Mouse (Mus musculus): ENCODE measurements at regions not wholly inside any gene's neighbourhood (a gene's known extent, or its start where the extent isn't known, plus 50 kb on each side); places are given as distances from the start of the nearest gene placed in this dataset.
"Not testable (repeated sequence)": the region's sequence is repeated elsewhere in the genome, so short reads cannot be mapped to it uniquely, and the experiment has no call there.

GRCm38 (mm10) chr12:40898414-40899027 is 125.4 kb upstream of the Immp2l start:
- Histone ChIP-seq H3K36me3 (no peaks in the 10 kb centered on the region), H3K27me3 (replicated peaks) (no peaks in the 10 kb centered on the region), H3K4me1 (peaks cover 4% of the 10 kb centered on the region; the same call in 1 of the 2 replicates), H3K4me2 (no peak overlapping the region), H3K9me3 (replicated peaks) (no peaks in the 10 kb centered on the region), H3K9ac (no peak overlapping the region), H3K27ac (no peak overlapping the region), H3K4me3 (no peak overlapping the region)
- 71% methylated on average over 8 of the region's 8 CpGs for WGBS (ENCODE audit: insufficient replicate concordance)
- ATAC-seq: no peak

- Histone ChIP-seq H3K27ac (no peak overlapping the region), H3K9ac (no peak overlapping the region), H3K27me3 (replicated peaks) (no peaks in the 10 kb centered on the region), H3K9me3 (replicated peaks) (no peaks in the 10 kb centered on the region), H3K4me1 (peaks cover 11% of the 10 kb centered on the region), H3K4me2 (no peak overlapping the region), H3K4me3 (no peak overlapping the region), H3K36me3 (no peaks in the 10 kb centered on the region)
- WGBS (ENCODE audit: insufficient replicate concordance): 55% methylated on average over 1 of the region's 1 CpGs
- no peak for ATAC-seq
Measured at GRCm38 (mm10) chr12:40905650-40906338, 118.1 kb upstream of the Immp2l start.

DNA sequence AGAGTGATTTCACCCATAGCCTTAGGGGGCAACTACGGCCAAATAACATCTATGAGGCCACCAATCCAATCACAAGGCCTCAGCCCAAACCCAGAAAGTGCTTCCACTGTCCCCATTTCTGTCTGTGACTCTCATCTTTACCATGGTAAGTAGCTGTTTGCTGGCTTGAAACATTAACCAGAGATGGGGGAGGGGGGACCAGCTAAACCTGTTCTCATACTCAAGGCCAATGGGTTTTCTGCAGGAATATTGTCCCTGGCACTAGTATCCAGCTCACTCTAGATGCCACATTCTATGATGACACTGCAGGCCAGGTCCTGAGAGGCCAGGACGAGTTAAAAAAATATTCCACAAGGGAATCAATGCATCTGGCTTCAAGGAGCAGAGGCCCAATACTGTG is 117.1 kb upstream of the Immp2l start:
- Histone ChIP-seq H3K9ac (no peak overlapping the region), H3K36me3 (no peaks in the 10 kb centered on the region), H3K4me1 (peaks cover 11% of the 10 kb centered on the region), H3K4me2 (no peak overlapping the region), H3K4me3 (no peak overlapping the region), H3K9me3 (replicated peaks) (no peaks in the 10 kb centered on the region), H3K27ac (no peak overlapping the region), H3K27me3 (replicated peaks) (no peaks in the 10 kb centered on the region)
- no peak for ATAC-seq
- WGBS (ENCODE audit: insufficient replicate concordance): 64% methylated on average over 2 of the region's 2 CpGs

DNA sequence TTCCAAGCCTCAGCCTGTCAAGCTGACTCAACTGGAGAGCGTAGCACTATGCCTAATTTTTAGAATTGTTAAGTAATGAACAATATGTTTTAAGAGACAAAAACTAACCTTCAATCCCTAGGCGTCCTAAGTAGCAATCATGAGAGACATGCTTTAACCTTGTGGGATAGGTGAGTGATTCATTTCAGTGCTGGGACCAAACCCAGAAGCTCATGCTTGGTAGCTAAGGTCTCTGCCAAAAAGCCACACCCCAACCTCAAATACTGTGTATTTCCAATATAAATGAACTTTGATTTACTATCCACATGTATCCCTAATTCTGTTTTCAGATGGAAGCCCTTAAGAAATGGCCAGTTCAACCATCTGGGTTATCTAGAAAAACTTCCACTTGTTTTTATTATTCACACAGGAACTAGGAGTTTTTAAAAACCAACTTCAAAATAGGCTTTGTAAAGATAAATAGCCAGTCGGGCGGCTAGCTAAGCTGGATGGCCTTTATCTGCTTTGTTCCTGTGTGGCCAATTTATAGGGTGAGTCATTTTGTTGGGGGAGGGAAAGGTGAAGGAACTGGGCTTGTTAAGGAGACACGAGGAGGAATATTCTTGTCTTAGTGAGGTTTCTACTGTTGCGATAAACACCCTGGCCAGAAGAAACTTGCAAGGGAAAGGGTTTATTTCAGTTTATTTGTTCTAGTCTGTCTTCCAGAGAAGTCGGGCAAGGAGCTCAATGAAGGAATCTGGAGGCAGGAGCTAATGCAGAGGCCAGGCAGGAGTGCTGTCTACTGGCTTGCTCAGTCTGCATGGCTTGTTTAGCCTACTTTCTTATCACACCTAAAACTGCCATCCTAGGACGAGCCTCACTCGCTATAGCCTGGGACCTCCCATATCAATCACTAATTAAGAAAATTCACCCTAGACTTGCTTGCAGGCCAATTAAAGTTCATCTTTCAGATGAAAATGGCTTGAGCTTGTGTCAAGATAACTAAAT is 114.8 kb upstream of the Immp2l start:
- H3K9me3 ChIP-seq (replicated peaks): no peaks in the 10 kb centered on the region
- no peak overlapping the region for H3K27ac ChIP-seq
- no peaks in the 10 kb centered on the region for H3K36me3 ChIP-seq
- H3K4me1 ChIP-seq: peaks cover 11% of the 10 kb centered on the region
- peak; percentile 68 for ATAC-seq
- no peak overlapping the region for H3K9ac ChIP-seq
- H3K4me2 ChIP-seq: no peak overlapping the region
- H3K27me3 ChIP-seq (replicated peaks): no peaks in the 10 kb centered on the region
- H3K4me3 ChIP-seq: no peak overlapping the region
- WGBS (ENCODE audit: insufficient replicate concordance): 48% methylated on average over 9 of the region's 9 CpGs

DNA sequence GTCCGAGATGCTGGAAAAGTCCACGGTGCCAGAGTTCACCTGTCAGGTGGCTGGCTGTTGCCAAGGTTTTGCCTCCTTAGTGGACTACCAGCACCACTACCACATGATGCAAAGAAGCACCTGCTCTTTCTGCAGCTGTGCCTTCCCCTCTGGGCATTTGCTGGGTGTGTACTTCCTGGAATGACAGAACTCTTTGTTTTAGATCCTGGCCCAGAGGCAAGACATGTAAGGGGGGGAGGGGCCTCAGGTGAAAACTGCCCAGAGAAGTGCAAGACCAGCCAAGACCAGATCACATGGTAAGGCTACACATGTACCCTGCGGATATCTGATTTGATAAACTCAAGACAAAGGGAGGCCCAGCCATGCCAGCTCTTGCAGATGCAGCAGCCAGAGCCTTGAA is 106.4 kb upstream of the Immp2l start:
- no peak overlapping the region for H3K27ac ChIP-seq
- H3K4me3 ChIP-seq: no peak overlapping the region
- no peak overlapping the region for H3K4me2 ChIP-seq
- WGBS (ENCODE audit: insufficient replicate concordance): 83% methylated on average over 3 of the region's 3 CpGs
- peaks cover 9% of the 10 kb centered on the region for H3K4me1 ChIP-seq
- no peak overlapping the region for H3K9ac ChIP-seq
- ATAC-seq: no peak
- H3K36me3 ChIP-seq: no peaks in the 10 kb centered on the region
- H3K27me3 ChIP-seq (replicated peaks): 0 out of 2 replicates have a peak, but pooled peaks cover 4% of the 10 kb centered on the region
- no peaks in the 10 kb centered on the region for H3K9me3 ChIP-seq (replicated peaks)

GRCm38 (mm10) chr12:40921988-40922387 is 101.9 kb upstream of the Immp2l start:
- 0 out of 2 replicates have a peak, but pooled peaks cover 4% of the 10 kb centered on the region for H3K27me3 ChIP-seq (replicated peaks)
- no peak overlapping the region for H3K9ac ChIP-seq
- H3K9me3 ChIP-seq (replicated peaks): no peaks in the 10 kb centered on the region
- H3K27ac ChIP-seq: no peak overlapping the region
- ATAC-seq: peak; percentile 89
- no peak overlapping the region for H3K4me3 ChIP-seq
- H3K4me1 ChIP-seq: peaks cover 15% of the 10 kb centered on the region
- H3K36me3 ChIP-seq: no peaks in the 10 kb centered on the region
- WGBS (ENCODE audit: insufficient replicate concordance): 33% methylated on average over 1 of the region's 1 CpGs
- no peak overlapping the region for H3K4me2 ChIP-seq

GRCm38 (mm10) chr12:40926681-40927080 is 97.2 kb upstream of the Immp2l start:
- no peak overlapping the region for H3K27ac ChIP-seq
- H3K9ac ChIP-seq: no peak overlapping the region
- no CpG with 5 or more reads among the region's 1 CpGs for WGBS (ENCODE audit: insufficient replicate concordance)
- no peaks in the 10 kb centered on the region for H3K9me3 ChIP-seq (replicated peaks)
- H3K36me3 ChIP-seq: no peaks in the 10 kb centered on the region
- no peak for ATAC-seq
- no peak overlapping the region for H3K4me2 ChIP-seq
- H3K4me1 ChIP-seq: peaks cover 25% of the 10 kb centered on the region
- no peak overlapping the region for H3K4me3 ChIP-seq
- no peaks in the 10 kb centered on the region for H3K27me3 ChIP-seq (replicated peaks)

GRCm38 (mm10) chr12:40929409-40929808 is 94.5 kb upstream of the Immp2l start:
- H3K4me2 ChIP-seq; H3K27ac ChIP-seq; H3K9me3 ChIP-seq (replicated peaks); H3K27me3 ChIP-seq (replicated peaks); H3K4me3 ChIP-seq; H3K9ac ChIP-seq; H3K36me3 ChIP-seq: not testable (repeated sequence)
- peaks cover 20% of the 10 kb centered on the region for H3K4me1 ChIP-seq
- WGBS (ENCODE audit: insufficient replicate concordance): 75% methylated on average over 1 of the region's 1 CpGs
- ATAC-seq: peak; percentile 74

DNA sequence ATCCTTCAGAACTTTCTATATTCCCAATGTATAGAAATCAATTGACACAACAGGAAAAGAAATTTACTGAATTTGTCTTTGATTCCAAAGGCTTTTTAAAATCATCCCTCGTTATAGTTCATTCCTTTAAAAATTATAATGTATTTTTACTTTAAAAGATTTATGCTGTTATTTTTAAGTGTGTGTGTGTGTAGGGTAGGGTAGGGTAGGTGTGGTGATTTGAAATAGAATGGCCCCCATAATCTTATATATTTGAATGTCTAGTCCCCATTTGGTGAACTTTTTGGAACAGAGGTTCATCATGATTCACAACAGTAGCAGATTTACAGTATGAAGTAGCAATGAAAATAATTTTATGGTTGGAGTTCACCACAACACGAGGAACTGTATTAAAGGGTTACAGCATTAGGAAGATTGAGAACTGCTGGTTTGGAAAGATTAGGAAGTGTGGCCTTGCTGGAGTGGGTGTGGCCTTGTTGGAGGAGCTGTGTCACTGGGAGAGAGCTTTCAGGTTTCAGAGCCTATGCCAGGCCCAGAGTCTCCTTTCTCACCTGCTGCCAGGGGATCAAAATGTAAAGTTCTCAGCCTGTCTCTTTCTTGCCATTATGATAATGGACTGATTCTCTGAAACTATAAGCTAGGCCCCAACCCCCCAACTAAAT is 88.7 kb upstream of the Immp2l start:
- ATAC-seq: peak; percentile 99
- H3K4me1 ChIP-seq: peaks cover 31% of the 10 kb centered on the region
- 52% methylated on average over 2 of the region's 2 CpGs for WGBS (ENCODE audit: insufficient replicate concordance)
- H3K9ac ChIP-seq: peak overlapping the region; percentile 37
- peak overlapping the region; percentile 59 for H3K4me2 ChIP-seq
- peak overlapping the region; percentile 85 for H3K27ac ChIP-seq
- H3K9me3 ChIP-seq (replicated peaks): no peaks in the 10 kb centered on the region
- H3K27me3 ChIP-seq (replicated peaks): no peaks in the 10 kb centered on the region; the same call in 1 of the 2 replicates
- 0 out of 2 replicates have a peak overlapping the region, but pooled peaks have one; percentile 20 for H3K4me3 ChIP-seq
- no peaks in the 10 kb centered on the region for H3K36me3 ChIP-seq

DNA sequence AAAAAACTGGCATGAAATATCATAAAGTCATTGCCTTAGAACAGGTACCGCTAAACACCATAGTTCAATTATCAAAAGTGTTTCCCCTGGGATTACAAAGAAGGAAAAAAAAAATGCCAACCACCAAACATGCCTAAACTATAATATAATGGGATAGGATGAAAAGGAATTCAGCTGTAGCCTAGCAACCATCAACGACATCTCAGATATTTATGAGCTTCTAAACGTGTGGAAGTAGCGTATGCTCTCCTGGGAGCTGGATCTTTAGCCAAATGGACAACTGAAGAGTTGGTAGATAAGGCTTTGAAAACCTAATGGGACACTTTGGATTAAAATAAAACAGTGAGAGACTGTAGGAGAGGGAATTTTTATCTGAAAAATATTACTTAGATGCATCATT is 86.9 kb upstream of the Immp2l start:
- H3K9ac ChIP-seq: no peak overlapping the region
- H3K4me1 ChIP-seq: peaks cover 31% of the 10 kb centered on the region
- H3K4me2 ChIP-seq: no peak overlapping the region
- no peak overlapping the region for H3K27ac ChIP-seq
- H3K9me3 ChIP-seq (replicated peaks): no peaks in the 10 kb centered on the region
- ATAC-seq: no peak
- no peak overlapping the region for H3K4me3 ChIP-seq
- no peaks in the 10 kb centered on the region; the same call in 1 of the 2 replicates for H3K27me3 ChIP-seq (replicated peaks)
- no peaks in the 10 kb centered on the region for H3K36me3 ChIP-seq
- WGBS (ENCODE audit: insufficient replicate concordance): 87% methylated on average over 4 of the region's 4 CpGs

- Histone ChIP-seq H3K27ac (peak overlapping the region; percentile 57), H3K9ac (no peak overlapping the region), H3K4me2 (no peak overlapping the region), H3K4me1 (peaks cover 36% of the 10 kb centered on the region), H3K4me3 (no peak overlapping the region), H3K27me3 (replicated peaks) (peaks cover 5% of the 10 kb centered on the region; the same call in 1 of the 2 replicates), H3K36me3 (no peaks in the 10 kb centered on the region), H3K9me3 (replicated peaks) (no peaks in the 10 kb centered on the region)
- peak; percentile 48; the same call in 1 of the 2 replicates for ATAC-seq
- WGBS (ENCODE audit: insufficient replicate concordance): 58% methylated on average over 6 of the region's 6 CpGs
Measured at GRCm38 (mm10) chr12:40946888-40947287, 77.0 kb upstream of the Immp2l start.
